Mouse (Mus musculus) liver, postnatal 0 days (tissue): Measurements from ENCODE around the gene Chd9.
A peak's percentile ranks its signal among the peaks of the same experiment; 100 is the strongest.

Experiments used
- CTCF ChIP-seq: sonication (generic); IDR thresholded peaks from 2 replicates; pipeline ENCODE4 v1.5.1; 2016; ENCODE audit warnings: antibody characterized with exemption, low read depth
- EP300 ChIP-seq: IDR thresholded peaks from 2 replicates; pipeline ENCODE4 v1.6.1; 2016; ENCODE audit warnings: antibody characterized with exemption, low read depth, mild to moderate bottlenecking

- TF ChIP-seq CTCF, result 0 out of 2 replicates have a peak, but pooled peaks have one; percentile 8
- no peak for TF ChIP-seq EP300
Measured at GRCm38 (mm10) chr8:90873051-90873450, 44.9 kb downstream of the Chd9 start.
